Mouse (Mus musculus) intestine, embryonic 15.5 days (tissue): Measurements from ENCODE around the gene Eef1g. TPM values are rescaled to one million over a fixed set of nuclear protein-coding genes. Genes with fewer than 3 reads are reported as not detected.
A peak's percentile ranks its signal among the peaks of the same experiment; 100 is the strongest.

Experiments
- ATAC-seq: fragments of 200-750 bp; cut with Nextera tagmentation; 2 replicates; pipeline ENCODE4 v1.8.0; 2017; ENCODE audit warnings: moderate TSS enrichment, moderate library complexity
- H3K27ac ChIP-seq: fragments of 300-500 bp; sonication (generic); 2 replicates; pipeline ENCODE4 v1.5.1; 2015; ENCODE audit warnings: mild to moderate bottlenecking, inconsistent platforms
- H3K27me3 ChIP-seq: fragments of 300-500 bp; sonication (generic); replicated peaks from 2 replicates; pipeline ENCODE4 v1.6.1; 2015; ENCODE audit warnings: inconsistent platforms
- H3K36me3 ChIP-seq: fragments of 300-500 bp; sonication (generic); 2 replicates; pipeline ENCODE4 v1.6.1; 2015; ENCODE audit warnings: inconsistent platforms
- H3K4me1 ChIP-seq: fragments of 300-500 bp; sonication (generic); replicated peaks from 2 replicates; pipeline ENCODE4 v1.6.1; 2015; ENCODE audit warnings: inconsistent platforms
- H3K4me2 ChIP-seq: fragments of 300-500 bp; sonication (generic); replicated peaks from 2 replicates; pipeline ENCODE4 v1.6.1; 2015; ENCODE audit warnings: mild to moderate bottlenecking, inconsistent platforms
- H3K4me3 ChIP-seq: fragments of 300-500 bp; sonication (generic); replicated peaks from 2 replicates; pipeline ENCODE4 v1.5.1; 2015; ENCODE audit warnings: inconsistent platforms
- H3K9ac ChIP-seq: fragments of 300-500 bp; sonication (generic); 2 replicates; pipeline ENCODE4 v1.6.1; 2015; ENCODE audit warnings: inconsistent platforms
- H3K9me3 ChIP-seq: fragments of 300-500 bp; sonication (generic); 2 replicates; pipeline ENCODE4 v1.6.1; 2016; ENCODE audit warnings: inconsistent platforms
- WGBS: fragments of 180-500 bp; shearing (Covaris S2); methylation state at CpG from one replicate; pipeline ENCODE4 v1.1.7; 2015; 5-methylcytosine and 5-hydroxymethylcytosine counted together
- polyA plus RNA-seq: library from polyadenylated mRNA; unstranded; fragments of >200 nt; fragmentation: Nextera tagmentation; extraction: Ambion mirVana; gene quantifications from 2 replicates; pipeline ENCODE4 v1.2.1, GENCODE M21; 2015

The Eef1g gene
- polyA plus RNA-seq, 1 experiment from 2014 or later = 453 TPM

DNA sequence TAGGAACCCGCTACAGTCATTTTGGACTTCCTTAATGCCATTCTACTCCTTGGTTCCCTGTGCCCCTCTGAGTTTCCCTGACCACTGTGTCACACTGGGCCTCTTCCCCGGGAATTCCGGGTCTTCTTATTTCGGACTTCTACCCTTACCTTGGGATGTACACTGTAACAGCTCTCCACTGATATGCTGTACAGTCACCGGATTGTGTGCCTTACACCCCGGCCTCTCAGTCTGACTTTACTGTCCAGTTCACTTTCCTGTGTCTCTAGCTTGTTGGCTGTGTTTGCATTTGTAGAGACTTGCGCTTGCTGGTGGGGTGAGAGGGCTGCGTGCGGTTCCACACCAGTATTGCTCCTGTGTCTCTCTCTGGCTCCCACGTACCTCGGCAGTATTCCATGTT lies 36.7 kb upstream of the Eef1g start:
- ATAC-seq = peak; percentile 11; the same call in 1 of the 2 replicates
- Histone ChIP-seq H3K27ac (peak overlapping the region; percentile 91), H3K9me3 (no peaks in the 10 kb centered on the region), H3K36me3 (peaks cover 10% of the 10 kb centered on the region; the same call in 1 of the 2 replicates), H3K9ac (peak overlapping the region; percentile 88), H3K4me1 (peaks cover 20% of the 10 kb centered on the region), H3K27me3 (no peaks in the 10 kb centered on the region), H3K4me2 (peak overlapping the region; percentile 83), H3K4me3 (peak overlapping the region; percentile 88)
- WGBS = 2% methylated on average over 11 of the region's 11 CpGs

- peak overlapping the region; percentile 88 for H3K4me3 ChIP-seq
- no peak overlapping the region for H3K27ac ChIP-seq
- H3K9ac ChIP-seq = peak overlapping the region; percentile 88; the same call in 1 of the 2 replicates
- H3K36me3 ChIP-seq = peaks cover 6% of the 10 kb centered on the region; the same call in 1 of the 2 replicates
- no peaks in the 10 kb centered on the region for H3K9me3 ChIP-seq
- H3K27me3 ChIP-seq = no peaks in the 10 kb centered on the region
- no peak for ATAC-seq
- H3K4me2 ChIP-seq = peak overlapping the region; percentile 83
- H3K4me1 ChIP-seq = peaks cover 20% of the 10 kb centered on the region
- WGBS = 81% methylated on average over 7 of the region's 7 CpGs
Measured at GRCm38 (mm10) chr19:8930771-8931170, 36.1 kb upstream of the Eef1g start.

DNA sequence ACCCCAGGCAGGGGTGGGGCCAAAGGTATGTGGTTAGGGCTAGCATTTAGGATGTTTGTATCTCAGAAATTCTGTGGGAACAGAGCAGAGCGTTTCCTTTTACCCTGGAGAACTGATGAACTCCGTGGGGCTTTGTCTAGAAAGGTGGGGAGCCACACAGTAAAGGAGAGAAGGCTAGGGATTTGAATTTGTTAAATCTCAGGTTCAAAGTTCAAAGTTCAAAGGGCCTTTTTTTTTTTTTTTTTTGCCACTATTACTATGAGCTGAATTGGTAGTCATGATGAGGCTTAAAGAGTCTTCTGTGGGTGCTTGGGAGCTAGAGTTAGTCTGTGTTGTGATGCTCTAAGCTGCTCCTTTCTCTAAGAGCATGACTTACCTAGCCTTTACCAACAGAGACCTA lies 30.1 kb upstream of the Eef1g start:
- H3K36me3 ChIP-seq = peaks cover 8% of the 10 kb centered on the region; the same call in 1 of the 2 replicates
- H3K9me3 ChIP-seq = no peaks in the 10 kb centered on the region
- no peak overlapping the region for H3K9ac ChIP-seq
- peaks cover 11% of the 10 kb centered on the region for H3K4me1 ChIP-seq
- no peaks in the 10 kb centered on the region for H3K27me3 ChIP-seq
- WGBS = 74% methylated on average over 2 of the region's 2 CpGs
- no peak overlapping the region for H3K27ac ChIP-seq
- H3K4me2 ChIP-seq = no peak overlapping the region
- H3K4me3 ChIP-seq = no peak overlapping the region
- ATAC-seq = no peak

DNA sequence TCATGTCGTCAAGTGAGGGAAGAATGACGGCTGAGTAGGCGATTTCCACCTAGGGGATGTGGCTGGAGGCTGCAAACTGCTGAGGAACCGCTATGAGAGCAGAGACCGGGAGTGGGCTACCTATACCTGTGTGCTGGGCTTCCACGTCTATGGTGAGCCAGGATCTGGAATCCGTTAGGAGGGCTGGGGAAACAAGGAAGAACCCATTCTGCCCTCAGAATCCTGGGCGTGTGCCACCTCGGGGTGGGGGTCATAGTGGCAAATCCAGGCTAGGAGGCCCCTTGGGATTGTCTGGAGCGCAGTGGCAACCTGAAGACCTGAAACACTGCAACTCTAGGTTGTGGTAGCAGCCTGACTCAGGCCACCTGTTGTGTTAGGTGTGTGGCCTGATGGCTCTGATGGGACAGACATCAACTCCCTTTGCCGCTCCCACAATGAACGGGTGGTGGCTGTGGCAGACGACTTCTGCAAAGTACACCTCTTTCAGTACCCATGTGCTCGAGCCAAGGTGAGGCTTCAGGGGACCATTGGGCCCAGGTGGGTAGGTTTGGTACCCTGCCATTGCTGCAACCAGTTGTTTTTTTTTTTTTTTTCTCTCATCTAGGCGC lies 26.2 kb upstream of the Eef1g start:
- Histone ChIP-seq H3K4me3 (no peak overlapping the region), H3K4me2 (peak overlapping the region; percentile 69; the same call in 1 of the 2 replicates), H3K4me1 (peaks cover 29% of the 10 kb centered on the region), H3K27ac (0 out of 2 replicates have a peak overlapping the region, but pooled peaks have one; percentile 81), H3K9ac (0 out of 2 replicates have a peak overlapping the region, but pooled peaks have one; percentile 21), H3K36me3 (peaks cover 6% of the 10 kb centered on the region), H3K27me3 (no peaks in the 10 kb centered on the region), H3K9me3 (no peaks in the 10 kb centered on the region)
- ATAC-seq = no peak
- 80% methylated on average over 15 of the region's 15 CpGs for WGBS

GRCm38 (mm10) chr19:8941136-8941514 lies 25.7 kb upstream of the Eef1g start:
- peak overlapping the region; percentile 81 for H3K27ac ChIP-seq
- no peaks in the 10 kb centered on the region for H3K9me3 ChIP-seq
- H3K36me3 ChIP-seq = peaks cover 11% of the 10 kb centered on the region
- H3K9ac ChIP-seq = peak overlapping the region; percentile 58
- H3K4me2 ChIP-seq = peak overlapping the region; percentile 69
- peaks cover 29% of the 10 kb centered on the region for H3K4me1 ChIP-seq
- WGBS = 33% methylated on average over 10 of the region's 10 CpGs
- peak; percentile 21; the same call in 1 of the 2 replicates for ATAC-seq
- no peaks in the 10 kb centered on the region for H3K27me3 ChIP-seq
- peak overlapping the region; percentile 96 for H3K4me3 ChIP-seq

- peak; percentile 95 for ATAC-seq
- Histone ChIP-seq H3K4me3 (peak within 1 kb of the TSS; percentile 96), H3K9me3 (no peaks in the 10 kb centered on the region), H3K4me1 (peaks cover 29% of the 10 kb centered on the region), H3K9ac (peak within 1 kb of the TSS; percentile 99), H3K4me2 (peak within 1 kb of the TSS; percentile 69), H3K36me3 (peaks cover 15% of the 10 kb centered on the region), H3K27me3 (no peaks in the 10 kb centered on the region), H3K27ac (peak within 1 kb of the TSS; percentile 99)
- WGBS = under 1% methylated on average over 64 of the region's 64 CpGs
Measured at GRCm38 (mm10) chr19:8941515-8942217, 25.2 kb upstream of the Eef1g start, which contains the start of gene Mta2. Gene Mta2, plus strand, starts transcription at chr19:8941875.

DNA sequence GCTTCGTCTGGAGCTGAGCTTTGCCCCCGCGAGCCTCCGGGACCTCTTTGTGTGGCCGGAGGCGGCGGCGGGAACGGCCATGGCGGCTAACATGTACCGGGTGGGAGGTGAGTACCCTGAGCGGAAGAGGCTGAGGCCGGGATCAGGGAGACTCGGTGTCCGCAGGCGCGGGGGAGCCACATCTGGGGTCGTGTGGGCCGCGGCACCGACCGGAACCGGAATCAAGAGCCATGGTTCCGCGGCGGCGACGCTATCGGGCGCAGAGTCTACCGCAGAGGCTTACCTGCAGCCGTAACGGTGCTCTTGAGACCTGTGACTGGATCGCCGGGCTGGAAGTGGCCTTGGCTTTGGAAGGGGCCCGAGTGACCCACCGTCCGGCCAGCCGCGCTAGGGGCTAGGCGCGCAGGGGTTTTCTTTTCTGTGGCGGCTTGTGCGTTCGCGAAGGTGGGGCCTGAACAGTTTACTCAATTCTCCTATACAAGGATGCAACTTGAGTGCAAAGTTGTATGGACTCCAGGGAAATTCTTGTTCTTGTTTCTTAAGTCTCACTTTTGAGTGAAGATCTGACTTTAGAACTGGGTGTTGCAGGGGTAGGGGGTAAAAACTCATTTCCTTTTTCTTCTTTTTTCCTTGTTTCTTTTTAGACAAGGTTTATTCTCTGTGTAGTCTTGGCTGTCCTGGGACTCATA lies 24.4 kb upstream of the Eef1g start:
- Histone ChIP-seq H3K27ac (peak overlapping the region; percentile 99), H3K36me3 (peaks cover 21% of the 10 kb centered on the region), H3K4me2 (peak overlapping the region; percentile 69), H3K9me3 (no peaks in the 10 kb centered on the region), H3K4me3 (peak overlapping the region; percentile 96), H3K27me3 (no peaks in the 10 kb centered on the region), H3K4me1 (peaks cover 29% of the 10 kb centered on the region), H3K9ac (peak overlapping the region; percentile 99)
- WGBS = 0% methylated on average over 46 of the region's 46 CpGs
- peak; percentile 71 for ATAC-seq

GRCm38 (mm10) chr19:8943047-8943446 lies 23.8 kb upstream of the Eef1g start:
- no peak overlapping the region for H3K27ac ChIP-seq
- peak overlapping the region; percentile 69 for H3K4me2 ChIP-seq
- H3K4me1 ChIP-seq = peaks cover 29% of the 10 kb centered on the region
- H3K36me3 ChIP-seq = peaks cover 25% of the 10 kb centered on the region
- H3K4me3 ChIP-seq = peak overlapping the region; percentile 96
- no peak for ATAC-seq
- peak overlapping the region; percentile 99 for H3K9ac ChIP-seq
- H3K9me3 ChIP-seq = no peaks in the 10 kb centered on the region
- no peaks in the 10 kb centered on the region for H3K27me3 ChIP-seq
- 53% methylated on average over 2 of the region's 2 CpGs for WGBS

DNA sequence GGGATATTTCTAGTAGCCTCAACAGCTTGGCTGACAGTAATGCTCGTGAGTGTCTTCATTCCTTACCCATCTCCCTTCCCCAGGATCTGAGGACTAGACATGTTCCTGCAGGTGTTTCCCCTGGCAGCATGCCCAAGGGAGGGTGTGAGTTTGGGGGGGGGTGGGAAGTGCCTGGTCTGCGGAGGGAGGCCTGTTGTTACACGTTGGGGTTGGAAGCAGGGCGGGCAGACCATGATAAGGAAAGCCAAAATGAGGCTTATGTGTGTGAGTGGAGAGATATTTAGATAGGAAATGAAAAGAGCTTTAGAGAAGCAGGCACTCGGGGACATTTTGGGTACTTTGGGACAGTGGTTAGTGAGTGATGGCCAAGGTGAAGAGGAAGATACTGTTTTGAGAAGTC lies 22.8 kb upstream of the Eef1g start:
- Histone ChIP-seq H3K27ac (peak overlapping the region; percentile 19; the same call in 1 of the 2 replicates), H3K27me3 (no peaks in the 10 kb centered on the region), H3K4me2 (peak overlapping the region; percentile 69), H3K4me3 (peak overlapping the region; percentile 96), H3K36me3 (peaks cover 35% of the 10 kb centered on the region), H3K9me3 (no peaks in the 10 kb centered on the region), H3K9ac (0 out of 2 replicates have a peak overlapping the region, but pooled peaks have one; percentile 15), H3K4me1 (peaks cover 29% of the 10 kb centered on the region)
- no peak for ATAC-seq
- 23% methylated on average over 5 of the region's 5 CpGs for WGBS

DNA sequence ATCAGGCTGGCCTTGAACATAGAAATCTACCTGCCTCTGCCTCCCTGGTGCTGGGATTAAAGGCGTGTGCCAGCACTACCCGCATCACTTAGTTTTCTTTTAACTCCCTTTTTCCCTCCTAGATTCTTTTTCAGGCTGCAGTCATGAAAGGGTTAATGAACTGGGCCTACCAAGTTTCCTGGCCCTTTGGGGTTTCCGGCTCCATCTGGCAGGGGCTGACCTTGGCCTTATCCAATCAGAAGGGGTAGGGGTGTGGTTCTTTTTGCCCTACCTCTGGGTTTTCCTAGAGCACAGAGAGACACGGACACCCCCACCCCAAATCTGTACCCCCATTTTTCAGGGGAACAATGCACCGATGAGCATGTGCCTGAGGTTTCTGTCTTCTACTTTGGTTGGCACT lies 22.1 kb upstream of the Eef1g start:
- H3K4me2 ChIP-seq = peak overlapping the region; percentile 69
- H3K4me3 ChIP-seq = peak overlapping the region; percentile 24
- WGBS = 21% methylated on average over 5 of the region's 5 CpGs
- H3K27ac ChIP-seq = peak overlapping the region; percentile 36; the same call in 1 of the 2 replicates
- no peaks in the 10 kb centered on the region for H3K9me3 ChIP-seq
- H3K36me3 ChIP-seq = peaks cover 38% of the 10 kb centered on the region
- H3K27me3 ChIP-seq = no peaks in the 10 kb centered on the region
- peak overlapping the region; percentile 26 for H3K9ac ChIP-seq
- no peak for ATAC-seq
- peaks cover 29% of the 10 kb centered on the region for H3K4me1 ChIP-seq

DNA sequence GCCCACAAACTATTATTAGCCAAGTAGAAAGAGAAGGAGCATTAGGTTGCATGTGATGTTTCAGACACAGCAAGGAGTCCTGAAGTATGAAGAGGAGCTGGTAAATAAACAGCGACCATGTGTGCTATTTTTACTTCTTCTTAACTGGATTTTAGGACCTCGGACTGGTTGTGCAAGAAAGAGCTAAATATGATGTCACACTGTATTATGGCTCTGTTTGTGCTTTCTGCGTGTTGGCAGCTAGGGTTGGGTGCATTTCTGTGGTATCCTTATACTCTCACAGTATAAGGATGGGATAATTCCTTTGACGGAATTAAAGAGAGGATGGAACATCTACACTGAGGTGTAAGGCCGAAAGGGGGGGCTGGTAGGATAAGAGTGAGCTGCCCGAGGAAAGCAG lies 21.6 kb upstream of the Eef1g start:
- peaks cover 41% of the 10 kb centered on the region for H3K36me3 ChIP-seq
- peak overlapping the region; percentile 24 for H3K4me3 ChIP-seq
- WGBS = 76% methylated on average over 6 of the region's 6 CpGs
- H3K4me1 ChIP-seq = peaks cover 29% of the 10 kb centered on the region
- peak overlapping the region; percentile 69 for H3K4me2 ChIP-seq
- H3K27me3 ChIP-seq = no peaks in the 10 kb centered on the region
- H3K9ac ChIP-seq = peak overlapping the region; percentile 26
- no peak for ATAC-seq
- H3K27ac ChIP-seq = peak overlapping the region; percentile 36; the same call in 1 of the 2 replicates
- no peaks in the 10 kb centered on the region for H3K9me3 ChIP-seq

GRCm38 (mm10) chr19:8946929-8947328 lies 19.9 kb upstream of the Eef1g start:
- Histone ChIP-seq H3K4me3 (no peak overlapping the region), H3K36me3 (peaks cover 54% of the 10 kb centered on the region), H3K4me2 (no peak overlapping the region), H3K9ac (no peak overlapping the region), H3K27me3 (no peaks in the 10 kb centered on the region), H3K4me1 (peaks cover 18% of the 10 kb centered on the region), H3K9me3 (no peaks in the 10 kb centered on the region), H3K27ac (no peak overlapping the region)
- WGBS = 92% methylated on average over 7 of the region's 7 CpGs
- ATAC-seq = no peak
